Mouse (Mus musculus): ENCODE data around the gene Zfp385a. TPM values are rescaled to one million over a fixed set of nuclear protein-coding genes. Genes with fewer than 3 reads are reported as not detected.

Zfp385a gene
- polyA plus RNA-seq, 1 experiment from 2014 or later, result 11.2 TPM

GRCm38 (mm10) chr15:103315979-103316776 is 23.7 kb downstream of the Zfp385a start:
- WGBS, result 88% methylated on average over 10 of the region's 10 CpGs
- no peaks in the 10 kb centered on the region for H3K9me3 ChIP-seq
- 0 out of 2 replicates have a peak, but pooled peaks cover 6% of the 10 kb centered on the region for H3K27me3 ChIP-seq
- peaks cover 25% of the 10 kb centered on the region for H3K4me1 ChIP-seq (replicated peaks)
- no peak overlapping the region for H3K9ac ChIP-seq (replicated peaks)
- H3K36me3 ChIP-seq, result peaks cover 51% of the 10 kb centered on the region
- no peak for ATAC-seq (ENCODE audit: insufficient number of reproducible peaks, insufficient read depth, low FRiP score, low TSS enrichment, low read depth)
- no peak overlapping the region for H3K27ac ChIP-seq
- no peak overlapping the region for H3K4me3 ChIP-seq (replicated peaks)
- no peak overlapping the region for H3K4me2 ChIP-seq

GRCm38 (mm10) chr15:103315011-103315502 is 24.8 kb downstream of the Zfp385a start:
- H3K9ac ChIP-seq (replicated peaks), result peak overlapping the region; percentile 59
- H3K4me2 ChIP-seq, result peak overlapping the region; percentile 62
- H3K4me1 ChIP-seq (replicated peaks), result peaks cover 23% of the 10 kb centered on the region
- peak overlapping the region; percentile 30 for H3K4me3 ChIP-seq (replicated peaks)
- ATAC-seq (ENCODE audit: insufficient number of reproducible peaks, insufficient read depth, low FRiP score, low TSS enrichment, low read depth), result peak; percentile 75
- no peak overlapping the region for H3K27ac ChIP-seq
- 0 out of 2 replicates have a peak, but pooled peaks cover 6% of the 10 kb centered on the region for H3K27me3 ChIP-seq
- peaks cover 44% of the 10 kb centered on the region for H3K36me3 ChIP-seq
- no peaks in the 10 kb centered on the region for H3K9me3 ChIP-seq
- 3% methylated on average over 18 of the region's 18 CpGs for WGBS

GRCm38 (mm10) chr15:103314181-103314580 is 25.7 kb downstream of the Zfp385a start:
- Histone ChIP-seq H3K4me2 (peak overlapping the region; percentile 62), H3K27me3 (peaks cover 10% of the 10 kb centered on the region; the same call in 1 of the 2 replicates), H3K9ac (replicated peaks) (peak overlapping the region; percentile 59), H3K4me1 (replicated peaks) (peaks cover 23% of the 10 kb centered on the region), H3K27ac (no peak overlapping the region), H3K9me3 (no peaks in the 10 kb centered on the region), H3K4me3 (replicated peaks) (peak overlapping the region; percentile 30; the same call in 1 of the 2 replicates), H3K36me3 (peaks cover 40% of the 10 kb centered on the region)
- WGBS, result 37% methylated on average over 22 of the region's 22 CpGs
- ATAC-seq (ENCODE audit: insufficient number of reproducible peaks, insufficient read depth, low FRiP score, low TSS enrichment, low read depth), result no peak

GRCm38 (mm10) chr15:103313495-103314095 is 26.3 kb downstream of the Zfp385a start:
- ATAC-seq (ENCODE audit: insufficient number of reproducible peaks, insufficient read depth, low FRiP score, low TSS enrichment, low read depth), result no peak
- Histone ChIP-seq H3K9ac (replicated peaks) (0 out of 2 replicates have a peak overlapping the region, but pooled peaks have one; percentile 59), H3K27ac (peak overlapping the region; percentile 35; the same call in 1 of the 2 replicates), H3K4me2 (peak overlapping the region; percentile 62), H3K27me3 (peaks cover 15% of the 10 kb centered on the region; the same call in 1 of the 2 replicates), H3K4me3 (replicated peaks) (no peak overlapping the region), H3K9me3 (no peaks in the 10 kb centered on the region), H3K36me3 (peaks cover 35% of the 10 kb centered on the region), H3K4me1 (replicated peaks) (peaks cover 27% of the 10 kb centered on the region)
- WGBS, result 20% methylated on average over 18 of the region's 18 CpGs

GRCm38 (mm10) chr15:103310365-103310910 is 29.5 kb downstream of the Zfp385a start, which contains the start of gene Gpr84:
Gpr84 (minus strand) TSS chr15:103310612.
- H3K4me1 ChIP-seq (replicated peaks), result peaks cover 48% of the 10 kb centered on the region
- no peak within 1 kb of the TSS for H3K4me2 ChIP-seq
- ATAC-seq (ENCODE audit: insufficient number of reproducible peaks, insufficient read depth, low FRiP score, low TSS enrichment, low read depth), result no peak
- H3K9ac ChIP-seq (replicated peaks), result no peak within 1 kb of the TSS
- 59% methylated on average over 6 of the region's 6 CpGs for WGBS
- no peaks in the 10 kb centered on the region for H3K9me3 ChIP-seq
- peaks cover 3% of the 10 kb centered on the region; the same call in 1 of the 2 replicates for H3K36me3 ChIP-seq
- no peak within 1 kb of the TSS for H3K27ac ChIP-seq
- no peak within 1 kb of the TSS for H3K4me3 ChIP-seq (replicated peaks)
- peaks cover 15% of the 10 kb centered on the region; the same call in 1 of the 2 replicates for H3K27me3 ChIP-seq

GRCm38 (mm10) chr15:103308876-103309580 is 30.9 kb downstream of the Zfp385a start:
- Histone ChIP-seq H3K9ac (replicated peaks) (peak overlapping the region; percentile 50; the same call in 1 of the 2 replicates), H3K4me1 (replicated peaks) (peaks cover 41% of the 10 kb centered on the region), H3K27ac (no peak overlapping the region), H3K4me2 (peak overlapping the region; percentile 38), H3K4me3 (replicated peaks) (0 out of 2 replicates have a peak overlapping the region, but pooled peaks have one; percentile 18), H3K27me3 (peaks cover 10% of the 10 kb centered on the region; the same call in 1 of the 2 replicates), H3K9me3 (no peaks in the 10 kb centered on the region), H3K36me3 (no peaks in the 10 kb centered on the region)
- 66% methylated on average over 26 of the region's 26 CpGs for WGBS
- no peak for ATAC-seq (ENCODE audit: insufficient number of reproducible peaks, insufficient read depth, low FRiP score, low TSS enrichment, low read depth)

- peak overlapping the region; percentile 38 for H3K4me2 ChIP-seq
- H3K4me1 ChIP-seq (replicated peaks), result peaks cover 43% of the 10 kb centered on the region
- H3K27ac ChIP-seq, result no peak overlapping the region
- peaks cover 9% of the 10 kb centered on the region; the same call in 1 of the 2 replicates for H3K27me3 ChIP-seq
- no peak for ATAC-seq (ENCODE audit: insufficient number of reproducible peaks, insufficient read depth, low FRiP score, low TSS enrichment, low read depth)
- no peaks in the 10 kb centered on the region for H3K36me3 ChIP-seq
- H3K9me3 ChIP-seq, result no peaks in the 10 kb centered on the region
- 0 out of 2 replicates have a peak overlapping the region, but pooled peaks have one; percentile 18 for H3K4me3 ChIP-seq (replicated peaks)
- peak overlapping the region; percentile 50; the same call in 1 of the 2 replicates for H3K9ac ChIP-seq (replicated peaks)
- WGBS, result 47% methylated on average over 28 of the region's 28 CpGs
Measured at GRCm38 (mm10) chr15:103308056-103308875, 31.6 kb downstream of the Zfp385a start.

GRCm38 (mm10) chr15:103307125-103307524 is 32.8 kb downstream of the Zfp385a start:
- H3K4me1 ChIP-seq (replicated peaks), result peaks cover 55% of the 10 kb centered on the region
- H3K9me3 ChIP-seq, result no peaks in the 10 kb centered on the region
- H3K27me3 ChIP-seq, result peaks cover 9% of the 10 kb centered on the region; the same call in 1 of the 2 replicates
- H3K36me3 ChIP-seq, result no peaks in the 10 kb centered on the region
- H3K27ac ChIP-seq, result peak overlapping the region; percentile 98; the same call in 1 of the 2 replicates
- no peak overlapping the region for H3K4me3 ChIP-seq (replicated peaks)
- H3K9ac ChIP-seq (replicated peaks), result no peak overlapping the region
- 2% methylated on average over 7 of the region's 7 CpGs for WGBS
- ATAC-seq (ENCODE audit: insufficient number of reproducible peaks, insufficient read depth, low FRiP score, low TSS enrichment, low read depth), result no peak
- H3K4me2 ChIP-seq, result peak overlapping the region; percentile 15; the same call in 1 of the 2 replicates

- Histone ChIP-seq H3K4me1 (replicated peaks) (peaks cover 66% of the 10 kb centered on the region), H3K36me3 (no peaks in the 10 kb centered on the region), H3K27ac (peak overlapping the region; percentile 98), H3K27me3 (peaks cover 9% of the 10 kb centered on the region; the same call in 1 of the 2 replicates), H3K4me2 (peak overlapping the region; percentile 75), H3K9ac (replicated peaks) (peak overlapping the region; percentile 51; the same call in 1 of the 2 replicates), H3K4me3 (replicated peaks) (peak overlapping the region; percentile 41), H3K9me3 (no peaks in the 10 kb centered on the region)
- WGBS, result 23% methylated on average over 8 of the region's 8 CpGs
- no peak for ATAC-seq (ENCODE audit: insufficient number of reproducible peaks, insufficient read depth, low FRiP score, low TSS enrichment, low read depth)
Measured at GRCm38 (mm10) chr15:103305792-103306645, 33.9 kb downstream of the Zfp385a start.
